Mouse (Mus musculus): ENCODE results near the gene Itln1.

GRCm38 (mm10) chr1:171551326-171551725 is 16.2 kb upstream of the Itln1 start:
- TF ChIP-seq CTCF (IDR thresholded peaks at IDR 0.05; ENCODE audit: low read depth, low read length) (no peak), POLR2A (IDR thresholded peaks at IDR 0.05; ENCODE audit: extremely low read depth, insufficient read depth, low read length) (no peak)
